Mouse (Mus musculus): ENCODE data around the gene Arl6ip6. TPM values are rescaled to one million over a fixed set of nuclear protein-coding genes. Genes with fewer than 3 reads are reported as not detected.

Arl6ip6 gene
- polyA plus RNA-seq, 2 experiments: 38.8 to 44.4 TPM

- no peaks in the 10 kb centered on the region for H3K36me3 ChIP-seq (ENCODE audit: control insufficient read depth, insufficient read depth, low read length)
- H3K4me1 ChIP-seq (ENCODE audit: control insufficient read depth, insufficient read depth, low read length): no peaks in the 10 kb centered on the region
- no peaks in the 10 kb centered on the region for H3K27me3 ChIP-seq (ENCODE audit: control insufficient read depth, insufficient read depth, low read length)
- H3K9ac ChIP-seq (ENCODE audit: low read depth, low read length, severe bottlenecking): no peak overlapping the region
- no peaks in the 10 kb centered on the region for H3K9me3 ChIP-seq (ENCODE audit: control insufficient read depth, low read length)
- no peak for DNase-seq (ENCODE audit: low spot score)
- no peak for ATAC-seq (ENCODE audit: low FRiP score, low read depth)
- no peak overlapping the region for H3K4me3 ChIP-seq (replicated peaks; ENCODE audit: low read length)
- no peak overlapping the region for H3K27ac ChIP-seq (replicated peaks; ENCODE audit: low read depth, low read length)
- WGBS: 69% methylated on average over 2 of the region's 2 CpGs
- TF ChIP-seq POLR2A (IDR thresholded peaks at IDR 0.05; ENCODE audit: borderline replicate concordance, extremely low read depth, insufficient read depth, insufficient read length): no peak
- H3K4me2 ChIP-seq (replicated peaks; ENCODE audit: low read depth, low read length, severe bottlenecking): no peak overlapping the region
Observed at GRCm38 (mm10) chr2:53256982-53257381, 65.5 kb downstream of the Arl6ip6 start.

Other genes with a start within 250 kb of the Arl6ip6 start
- gene Prpf40a, start 442 bp upstream of the Arl6ip6 start, polyA plus RNA-seq (2012; rRNA removed): 26.1 and 29.8 TPM in 2 replicates
- 150 and 159 TPM in 2 replicates for gene Prpf40a, start 442 bp upstream of the Arl6ip6 start, polyA plus RNA-seq (2014; fragmentation: Nextera tagmentation; extraction: Ambion mirVana)